Mouse (Mus musculus): ENCODE measurements at regions not wholly inside any gene's neighbourhood (a gene's known extent, or its start where the extent isn't known, plus 50 kb on each side); places are given as distances from the start of the nearest gene placed in this dataset.

- DNase-seq = peak in 1 of 2 experiments; percentile 15
Observed at GRCm38 (mm10) chr14:104676810-104677209, 154.4 kb upstream of the Rnf219 start.

- no peak for DNase-seq
Observed at GRCm38 (mm10) chr14:104661696-104662095, 139.3 kb upstream of the Rnf219 start.

- DNase-seq = no peak
Observed at GRCm38 (mm10) chr14:104658751-104659150, 136.3 kb upstream of the Rnf219 start.

- DNase-seq = no peak
Observed at GRCm38 (mm10) chr14:104649980-104650379, 127.5 kb upstream of the Rnf219 start.

GRCm38 (mm10) chr14:104644626-104645025 lies 122.2 kb upstream of the Rnf219 start:
- peak; percentile 81 to 89 for DNase-seq

GRCm38 (mm10) chr14:104642783-104643182 lies 120.3 kb upstream of the Rnf219 start:
- DNase-seq = no peak

GRCm38 (mm10) chr14:104639300-104639699 lies 116.9 kb upstream of the Rnf219 start:
- DNase-seq = no peak

GRCm38 (mm10) chr14:104611467-104611866 lies 89.0 kb upstream of the Rnf219 start:
- DNase-seq = peak; percentile 16 to 17

- peak; percentile 40 to 52 for DNase-seq
Observed at GRCm38 (mm10) chr14:104610378-104610777, 87.9 kb upstream of the Rnf219 start.

GRCm38 (mm10) chr14:104594851-104595250 lies 72.4 kb upstream of the Rnf219 start:
- no peak for DNase-seq

All from cerebellum, postnatal 10 days (tissue).